Mouse (Mus musculus): Measurements from ENCODE around the gene Sorcs1. TPM values are rescaled to one million over a fixed set of nuclear protein-coding genes. Genes with fewer than 3 reads are reported as not detected.

Sorcs1 gene
- not detected in 2 replicates for polyA plus RNA-seq (2012; ENCODE audit: insufficient read depth, low replicate concordance)

DNA sequence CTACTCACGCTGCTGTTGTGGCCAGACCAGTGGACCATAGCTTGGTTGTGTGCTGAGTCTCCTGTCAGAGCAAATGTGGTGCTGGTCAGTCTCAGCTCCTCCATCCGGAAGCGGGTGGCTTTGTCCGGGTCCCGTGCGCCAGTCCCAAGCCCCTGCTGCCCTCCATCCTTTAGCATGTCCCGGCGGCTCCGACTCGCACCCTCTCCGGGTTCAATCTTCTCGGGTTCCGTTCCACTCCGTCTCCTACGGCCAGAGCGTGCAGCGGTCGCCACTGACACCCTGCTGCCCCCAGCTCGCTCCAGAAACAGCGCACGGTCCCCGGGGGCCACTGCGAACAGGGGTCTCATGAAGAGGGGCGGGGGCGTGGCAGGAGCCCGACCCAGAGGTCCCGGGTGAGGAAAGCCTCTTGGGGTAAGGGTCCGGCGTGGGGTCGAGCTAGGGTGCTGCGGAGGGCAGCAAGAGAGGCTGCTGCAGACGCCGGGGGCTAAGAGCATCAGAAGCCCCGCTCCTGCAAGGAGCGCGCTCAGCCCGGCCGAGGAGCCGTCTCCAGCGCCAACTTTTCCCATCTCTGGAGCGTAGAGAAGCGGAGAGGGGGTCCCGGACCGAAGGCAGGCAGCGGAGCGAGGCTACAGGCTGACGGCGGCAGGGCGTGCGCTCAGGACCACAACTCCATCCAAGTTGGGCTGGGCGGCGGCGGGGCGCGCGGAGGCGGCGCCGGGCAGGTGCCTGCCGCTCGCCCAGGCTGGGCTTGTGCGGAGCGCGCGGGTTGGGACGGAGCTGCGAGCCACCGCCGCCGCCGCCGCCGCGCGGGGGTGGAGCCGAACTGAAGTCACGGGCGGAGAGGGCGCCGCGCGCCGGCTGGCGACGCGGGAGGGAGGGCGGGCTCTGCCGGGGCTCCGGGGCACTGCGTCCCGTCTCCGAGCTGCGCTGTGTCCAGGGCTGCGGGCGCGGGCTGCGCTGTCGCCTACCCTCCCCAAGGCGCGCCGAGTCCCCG lies at the start of gene Sorcs1:
TSS of gene Sorcs1 (minus strand) at position 744 of the 994 bp plus-strand sequence.
- Histone ChIP-seq H3K27me3 (replicated peaks) (peaks cover 25% of the 10 kb centered on the region), H3K9me3 (no peaks in the 10 kb centered on the region), H3K36me3 (replicated peaks; ENCODE audit: low read length) (no peaks in the 10 kb centered on the region), H3K4me3 (replicated peaks) (peak within 1 kb of the TSS; percentile 73), H3K4me1 (peaks cover 5% of the 10 kb centered on the region; the same call in 1 of the 2 replicates)
- TF ChIP-seq GATA1 (IDR thresholded peaks at IDR 0.05; ENCODE audit: borderline replicate concordance, low read length) (no peak), FLI1 (IDR thresholded peaks at IDR 0.05; ENCODE audit: low read length) (no peak)

DNA sequence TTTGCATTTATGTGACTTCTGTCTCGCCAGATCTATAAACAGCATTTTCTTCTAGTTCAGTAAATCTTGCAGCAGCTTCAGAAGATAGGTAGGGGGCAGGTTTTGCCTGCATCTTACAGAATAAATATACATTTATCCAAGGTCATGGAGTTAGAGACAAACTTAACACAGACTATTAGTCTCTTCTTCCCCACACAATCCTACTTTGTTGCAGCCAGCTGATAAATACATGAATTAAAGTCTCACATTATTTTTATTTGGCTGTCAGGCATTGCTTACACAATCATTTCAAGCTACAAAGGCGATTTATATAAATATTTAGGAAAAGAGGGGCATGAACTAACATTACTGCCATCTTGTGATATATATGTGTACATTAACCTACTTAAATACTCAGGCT lies 4.8 kb upstream of the Sorcs1 start:
- no peak for TF ChIP-seq GATA1 (IDR thresholded peaks at IDR 0.05; ENCODE audit: borderline replicate concordance, low read length)
- no peak for TF ChIP-seq FLI1 (IDR thresholded peaks at IDR 0.05; ENCODE audit: low read length)
- peaks cover 10% of the 10 kb centered on the region for H3K27me3 ChIP-seq (replicated peaks)
- no peaks in the 10 kb centered on the region for H3K9me3 ChIP-seq

DNA sequence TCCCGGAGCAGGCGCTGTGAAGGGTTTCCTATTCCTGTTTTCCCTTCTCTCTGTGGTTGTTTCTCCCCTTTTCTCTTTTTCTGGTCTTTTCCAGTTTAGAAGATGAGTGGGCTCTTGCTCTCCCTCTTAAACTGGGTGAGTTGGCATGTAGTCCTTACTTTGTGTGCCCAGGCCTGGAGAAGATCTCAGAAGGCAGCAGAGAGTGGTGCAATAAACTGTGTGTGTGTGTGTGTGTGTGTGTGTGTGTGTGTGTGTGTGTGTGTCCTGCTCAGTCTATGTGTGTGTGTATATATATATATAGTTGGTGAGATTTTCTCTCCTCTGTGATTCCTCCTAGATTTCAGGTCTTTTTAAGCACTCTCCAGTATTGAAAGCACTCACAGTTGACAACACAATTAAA lies 500 bp upstream of the Sorcs1 start:
- Histone ChIP-seq H3K36me3 (replicated peaks; ENCODE audit: low read length) (no peaks in the 10 kb centered on the region), H3K27me3 (replicated peaks) (peaks cover 25% of the 10 kb centered on the region), H3K4me1 (peaks cover 5% of the 10 kb centered on the region; the same call in 1 of the 2 replicates), H3K4me3 (replicated peaks) (no peak overlapping the region), H3K9me3 (no peaks in the 10 kb centered on the region)
- TF ChIP-seq GATA1 (IDR thresholded peaks at IDR 0.05; ENCODE audit: borderline replicate concordance, low read length) (no peak), FLI1 (IDR thresholded peaks at IDR 0.05; ENCODE audit: low read length) (no peak)

More for the DNA sequence above, 4.8 kb upstream of the Sorcs1 start:
- H3K36me3 ChIP-seq (replicated peaks; ENCODE audit: low read length): no peaks in the 10 kb centered on the region
- H3K4me3 ChIP-seq (replicated peaks): no peak overlapping the region
- peaks cover 3% of the 10 kb centered on the region; the same call in 1 of the 2 replicates for H3K4me1 ChIP-seq

DNA sequence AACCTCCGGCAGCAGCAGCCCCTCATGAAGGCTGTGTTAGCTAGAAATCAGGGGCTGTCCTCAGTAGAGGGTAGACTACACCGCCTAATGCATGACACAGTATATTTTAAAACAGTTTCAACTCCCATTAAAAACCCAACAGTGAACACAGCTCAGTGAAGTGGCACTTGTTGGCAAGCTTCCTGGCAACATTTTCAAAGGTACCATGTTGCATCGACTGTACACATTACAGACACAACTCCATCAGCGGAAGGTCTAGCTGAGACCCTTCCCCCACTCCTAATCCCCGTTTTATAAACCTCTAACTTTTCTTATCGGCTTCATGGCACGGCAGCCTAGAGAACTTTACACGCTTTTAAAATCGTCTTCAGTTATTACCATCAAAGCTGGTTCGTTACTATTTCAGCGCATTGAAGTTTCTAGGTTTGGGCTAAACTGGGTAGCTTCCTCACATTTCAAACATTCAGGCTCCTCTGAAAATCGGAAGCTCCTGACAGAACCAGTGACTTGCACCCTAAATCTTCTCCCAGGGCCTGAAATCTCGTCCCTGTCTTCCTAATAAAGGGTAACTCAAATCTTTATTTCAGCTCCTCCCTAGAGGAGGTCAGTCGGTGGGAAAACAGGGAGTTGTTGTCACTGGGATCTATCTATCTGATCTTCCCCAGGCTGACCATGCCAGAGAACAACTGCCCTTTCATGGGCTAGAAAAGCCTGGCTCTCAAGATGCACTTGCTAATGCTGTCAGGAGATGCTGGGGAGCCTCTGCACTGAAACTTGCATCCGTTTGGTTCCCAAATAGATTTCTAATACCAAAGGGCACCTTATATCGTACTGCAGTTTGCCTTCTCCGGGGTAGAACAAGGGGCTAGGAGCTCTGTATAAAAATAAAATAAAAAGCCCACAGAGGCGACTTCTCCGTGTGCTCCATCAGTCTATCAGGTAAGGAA lies 1.6 kb downstream of the Sorcs1 start:
- H3K9me3 ChIP-seq: no peaks in the 10 kb centered on the region
- H3K4me3 ChIP-seq (replicated peaks): no peak overlapping the region
- TF ChIP-seq GATA1 (IDR thresholded peaks at IDR 0.05; ENCODE audit: borderline replicate concordance, low read length): no peak
- TF ChIP-seq FLI1 (IDR thresholded peaks at IDR 0.05; ENCODE audit: low read length): no peak
- peaks cover 25% of the 10 kb centered on the region for H3K27me3 ChIP-seq (replicated peaks)
- H3K36me3 ChIP-seq (replicated peaks; ENCODE audit: low read length): no peaks in the 10 kb centered on the region
- H3K4me1 ChIP-seq: peaks cover 5% of the 10 kb centered on the region; the same call in 1 of the 2 replicates

DNA sequence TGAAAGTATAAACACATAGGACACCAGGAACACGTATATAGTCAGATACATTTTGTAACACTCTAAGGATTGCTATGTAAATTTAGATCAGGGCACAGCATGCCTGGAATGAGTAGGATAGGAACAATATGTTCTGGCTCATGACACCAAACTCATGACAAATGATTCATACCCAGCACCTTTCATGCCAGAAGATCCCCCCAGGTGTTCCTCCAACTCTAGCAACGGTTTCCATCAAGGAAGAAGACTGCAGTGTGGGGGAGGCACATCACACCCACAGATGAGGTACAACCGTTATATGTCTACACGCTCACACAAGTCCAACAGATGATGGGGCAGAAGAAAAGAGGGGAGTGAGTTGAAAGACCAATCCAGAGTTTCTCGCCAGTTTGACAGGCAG lies 3.5 kb downstream of the Sorcs1 start:
- H3K4me3 ChIP-seq (replicated peaks): no peak overlapping the region
- H3K27me3 ChIP-seq (replicated peaks): peaks cover 25% of the 10 kb centered on the region
- H3K36me3 ChIP-seq (replicated peaks; ENCODE audit: low read length): no peaks in the 10 kb centered on the region
- H3K9me3 ChIP-seq: no peaks in the 10 kb centered on the region
- TF ChIP-seq FLI1 (IDR thresholded peaks at IDR 0.05; ENCODE audit: low read length) (no peak), GATA1 (IDR thresholded peaks at IDR 0.05; ENCODE audit: borderline replicate concordance, low read length) (no peak)
- H3K4me1 ChIP-seq: peaks cover 5% of the 10 kb centered on the region; the same call in 1 of the 2 replicates

DNA sequence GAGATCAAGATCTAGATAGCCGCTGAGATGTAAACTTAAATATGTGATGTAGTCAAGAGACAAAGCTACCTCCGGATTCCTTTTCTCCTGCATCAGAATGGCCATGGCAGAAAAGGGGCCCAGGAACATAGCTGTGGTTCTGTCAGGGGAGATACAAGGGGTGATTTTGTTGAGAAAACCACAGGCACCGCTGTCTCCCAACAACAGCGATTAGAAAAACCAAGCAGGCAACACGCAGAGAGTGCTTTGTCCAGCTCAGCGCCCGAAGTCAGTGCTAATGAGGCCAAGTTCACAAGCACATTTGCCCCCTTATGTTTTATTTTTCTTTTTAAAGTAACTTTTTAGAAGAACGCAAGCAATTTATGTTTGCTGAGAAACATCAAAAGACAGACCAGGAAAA lies 10.9 kb downstream of the Sorcs1 start:
- no peaks in the 10 kb centered on the region for H3K9me3 ChIP-seq

DNA sequence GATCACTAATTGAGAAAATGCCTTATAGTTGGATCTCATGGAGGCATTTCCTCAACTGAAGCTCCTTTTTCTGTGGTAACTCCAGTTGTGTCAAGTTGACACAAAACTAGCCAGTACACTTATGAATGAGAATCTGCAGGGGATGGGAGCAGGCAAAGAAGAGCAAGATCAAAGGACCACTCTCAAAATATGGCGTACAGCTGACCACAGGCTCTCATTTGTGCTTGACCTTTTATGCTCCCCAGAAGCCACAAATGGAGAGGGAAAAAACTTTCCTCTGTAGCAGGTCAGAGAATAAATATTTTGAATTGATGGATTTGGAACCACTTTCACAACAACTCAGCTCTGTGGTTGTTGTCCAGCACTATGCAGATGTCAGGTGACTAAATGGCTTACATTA lies 14.1 kb downstream of the Sorcs1 start:
- no peaks in the 10 kb centered on the region for H3K4me1 ChIP-seq
- no peaks in the 10 kb centered on the region for H3K9me3 ChIP-seq
- H3K27me3 ChIP-seq (replicated peaks): no peaks in the 10 kb centered on the region
- no peak for TF ChIP-seq FLI1 (IDR thresholded peaks at IDR 0.05; ENCODE audit: low read length)
- no peak for TF ChIP-seq GATA1 (IDR thresholded peaks at IDR 0.05; ENCODE audit: borderline replicate concordance, low read length)
- H3K4me3 ChIP-seq (replicated peaks): no peak overlapping the region
- no peaks in the 10 kb centered on the region for H3K36me3 ChIP-seq (replicated peaks; ENCODE audit: low read length)

More for the DNA sequence above, 10.9 kb downstream of the Sorcs1 start:
- Histone ChIP-seq H3K4me3 (replicated peaks) (no peak overlapping the region), H3K36me3 (replicated peaks; ENCODE audit: low read length) (no peaks in the 10 kb centered on the region), H3K4me1 (no peaks in the 10 kb centered on the region), H3K27me3 (replicated peaks) (no peaks in the 10 kb centered on the region)
- no peak for TF ChIP-seq FLI1 (IDR thresholded peaks at IDR 0.05; ENCODE audit: low read length)
- TF ChIP-seq GATA1 (IDR thresholded peaks at IDR 0.05; ENCODE audit: borderline replicate concordance, low read length): no peak

DNA sequence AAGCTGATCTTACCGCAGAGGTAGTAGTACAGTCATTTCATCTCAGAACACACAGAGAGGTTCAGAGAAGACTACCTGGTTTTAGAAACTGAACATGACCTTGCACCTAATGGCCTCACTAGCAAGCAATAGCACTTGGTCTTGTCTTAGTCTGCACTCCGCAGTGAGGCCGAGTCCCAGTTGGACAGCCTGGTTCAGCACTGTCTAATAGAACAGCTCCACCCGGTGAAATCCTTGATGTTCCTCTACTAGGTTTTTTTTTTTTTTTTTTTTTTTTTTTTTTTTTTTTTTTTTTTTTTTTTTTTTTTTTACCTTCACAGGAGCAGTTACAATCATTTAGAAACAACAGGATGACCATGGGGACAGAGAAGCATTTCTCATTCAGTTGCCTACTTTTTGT lies 19.3 kb downstream of the Sorcs1 start:
- H3K36me3 ChIP-seq (replicated peaks; ENCODE audit: low read length): no peaks in the 10 kb centered on the region
- no peak overlapping the region for H3K4me3 ChIP-seq (replicated peaks)
- H3K4me1 ChIP-seq: no peaks in the 10 kb centered on the region
- no peaks in the 10 kb centered on the region for H3K9me3 ChIP-seq
- H3K27me3 ChIP-seq (replicated peaks): no peaks in the 10 kb centered on the region
- TF ChIP-seq FLI1 (IDR thresholded peaks at IDR 0.05; ENCODE audit: low read length): no peak
- no peak for TF ChIP-seq GATA1 (IDR thresholded peaks at IDR 0.05; ENCODE audit: borderline replicate concordance, low read length)

DNA sequence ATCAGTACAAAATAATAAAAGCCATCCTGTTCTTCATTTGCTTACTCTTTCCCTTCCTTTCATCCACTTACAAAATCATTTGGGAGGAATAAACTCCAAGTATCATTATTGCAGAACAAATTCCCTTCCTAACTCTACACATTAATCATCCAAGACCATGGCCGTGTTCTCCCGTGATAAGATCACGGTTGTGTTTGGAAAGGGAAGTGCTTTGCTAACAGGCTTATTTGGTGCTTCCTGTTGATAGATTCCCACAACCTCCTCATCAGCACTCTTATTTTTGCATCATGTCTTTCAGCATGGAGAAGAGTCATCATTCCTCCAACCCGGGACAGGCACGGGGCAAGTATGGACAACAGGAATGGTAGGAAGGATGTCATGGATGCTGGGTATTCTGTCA lies 25.7 kb downstream of the Sorcs1 start:
- Histone ChIP-seq H3K9me3 (no peaks in the 10 kb centered on the region), H3K4me1 (peaks cover 3% of the 10 kb centered on the region), H3K27me3 (replicated peaks) (no peaks in the 10 kb centered on the region), H3K4me3 (replicated peaks) (no peak overlapping the region), H3K36me3 (replicated peaks; ENCODE audit: low read length) (no peaks in the 10 kb centered on the region)
- TF ChIP-seq FLI1 (IDR thresholded peaks at IDR 0.05; ENCODE audit: low read length) (no peak), GATA1 (IDR thresholded peaks at IDR 0.05; ENCODE audit: borderline replicate concordance, low read length) (no peak)
